Mouse (Mus musculus) forebrain, embryonic 16.5 days (tissue): ENCODE results near the gene Prr22. TPM values are rescaled to one million over a fixed set of nuclear protein-coding genes. Genes with fewer than 3 reads are reported as not detected.

Experiments used
- ATAC-seq: fragments of 200-750 bp; cut with Nextera tagmentation; 2 replicates; pipeline ENCODE4 v1.8.0; 2017; ENCODE audit warnings: mild to moderate bottlenecking, moderate library complexity
- H3K27ac ChIP-seq: fragments of 300-500 bp; sonication (generic); 2 replicates; pipeline ENCODE4 v1.5.1; 2014; ENCODE audit warnings: low read length, control low read depth
- H3K27me3 ChIP-seq: fragments of 300-500 bp; sonication (generic); replicated peaks from 2 replicates; pipeline ENCODE4 v1.6.1; 2014; ENCODE audit warnings: low read length; ENCODE audit not compliant: control insufficient read depth, insufficient read depth
- H3K36me3 ChIP-seq: fragments of 300-500 bp; sonication (generic); 2 replicates; pipeline ENCODE4 v1.6.1; 2014; ENCODE audit not compliant: control insufficient read depth, insufficient read depth
- H3K4me1 ChIP-seq: fragments of 300-500 bp; sonication (generic); replicated peaks from 2 replicates; pipeline ENCODE4 v1.6.1; 2014; ENCODE audit warnings: low read length; ENCODE audit not compliant: control insufficient read depth, insufficient read depth
- H3K4me2 ChIP-seq: fragments of 300-500 bp; sonication (generic); 2 replicates; pipeline ENCODE4 v1.6.1; 2014; ENCODE audit warnings: mild to moderate bottlenecking, low read length, control low read depth
- H3K4me3 ChIP-seq: fragments of 300-500 bp; sonication (generic); replicated peaks from 2 replicates; pipeline ENCODE4 v1.5.1; 2014; ENCODE audit warnings: mild to moderate bottlenecking, low read length, control low read depth
- H3K9ac ChIP-seq: fragments of 300-500 bp; sonication (generic); replicated peaks from 2 replicates; pipeline ENCODE4 v1.6.1; 2014; ENCODE audit warnings: low read depth, low read length, control low read depth
- H3K9me3 ChIP-seq: fragments of 300-500 bp; sonication (generic); 2 replicates; pipeline ENCODE4 v1.6.1; 2016; ENCODE audit warnings: low read length; ENCODE audit not compliant: control insufficient read depth
- WGBS: fragments of 180-500 bp; shearing (Covaris S2); extraction: QIAGEN DNeasy Blood & Tissue Kit; methylation state at CpG from one replicate; pipeline ENCODE4 v1.1.7; 2014; 5-methylcytosine and 5-hydroxymethylcytosine counted together
- polyA plus RNA-seq: library from polyadenylated mRNA; unstranded; fragments of >200 nt; fragmentation: Nextera tagmentation; extraction: Ambion mirVana; gene quantifications from 2 replicates; pipeline ENCODE4 v1.2.1, GENCODE M21; 2015

Prr22 gene
- 0.96 and 1.0 TPM in 2 replicates for polyA plus RNA-seq

DNA sequence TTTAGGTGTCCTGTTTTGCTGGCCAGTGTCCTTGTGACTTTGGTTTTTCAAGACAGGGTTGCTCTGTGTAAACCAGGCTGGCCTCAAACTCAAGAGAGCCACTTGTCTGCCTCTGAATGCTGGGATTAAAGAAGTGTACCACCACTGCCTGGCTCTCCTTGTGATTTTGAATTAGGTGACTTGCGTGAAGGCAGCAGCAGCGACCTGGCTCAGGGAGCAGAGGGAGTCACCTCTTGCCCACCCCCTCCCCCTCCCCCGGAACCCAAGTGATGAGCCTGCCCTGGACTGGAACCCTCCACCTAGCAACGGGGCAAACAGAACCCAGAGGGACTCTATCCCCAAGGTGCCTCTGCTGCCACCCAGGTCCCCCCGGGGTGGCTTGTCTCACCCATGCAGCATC is at the start of gene Prr22:
Prr22 (plus strand) TSS at position 301 of the 400 bp plus-strand sequence.
- ATAC-seq, result no peak
- H3K36me3 ChIP-seq, result peaks cover 21% of the 10 kb centered on the region
- H3K4me1 ChIP-seq, result peaks cover 6% of the 10 kb centered on the region
- H3K4me2 ChIP-seq, result no peak within 1 kb of the TSS
- WGBS, result 79% methylated on average over 5 of the region's 5 CpGs
- no peak within 1 kb of the TSS for H3K4me3 ChIP-seq
- H3K27ac ChIP-seq, result no peak within 1 kb of the TSS
- no peaks in the 10 kb centered on the region for H3K27me3 ChIP-seq
- no peak within 1 kb of the TSS for H3K9ac ChIP-seq
- no peaks in the 10 kb centered on the region for H3K9me3 ChIP-seq

DNA sequence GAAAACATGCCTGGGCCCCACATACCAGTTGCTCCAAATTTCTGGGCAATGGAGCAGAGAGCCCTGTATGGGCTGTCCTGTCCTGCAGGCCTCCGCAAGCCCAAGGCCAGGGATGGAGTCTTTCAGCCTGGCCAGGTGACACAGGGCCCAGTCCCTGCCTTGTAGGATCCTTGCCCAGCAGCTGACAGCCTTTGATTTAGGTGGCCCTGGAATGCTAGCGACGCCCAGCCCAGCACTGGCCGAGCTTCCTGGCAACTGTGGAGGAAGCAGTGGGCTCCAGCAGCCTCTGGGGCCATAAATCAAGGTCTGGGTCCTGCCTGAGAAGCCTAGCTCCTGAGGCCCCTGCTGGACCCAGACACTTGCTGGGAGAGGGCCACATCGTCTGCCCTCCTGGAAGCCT is 47.6 kb upstream of the Prr22 start:
- no peak overlapping the region for H3K4me2 ChIP-seq
- no peak overlapping the region for H3K27ac ChIP-seq
- 96% methylated on average over 5 of the region's 5 CpGs for WGBS
- ATAC-seq, result no peak
- H3K27me3 ChIP-seq, result no peaks in the 10 kb centered on the region
- H3K9me3 ChIP-seq, result no peaks in the 10 kb centered on the region; the same call in 1 of the 2 replicates
- H3K4me1 ChIP-seq, result peaks cover 19% of the 10 kb centered on the region
- H3K9ac ChIP-seq, result no peak overlapping the region
- no peak overlapping the region for H3K4me3 ChIP-seq
- H3K36me3 ChIP-seq, result peaks cover 6% of the 10 kb centered on the region; the same call in 1 of the 2 replicates

DNA sequence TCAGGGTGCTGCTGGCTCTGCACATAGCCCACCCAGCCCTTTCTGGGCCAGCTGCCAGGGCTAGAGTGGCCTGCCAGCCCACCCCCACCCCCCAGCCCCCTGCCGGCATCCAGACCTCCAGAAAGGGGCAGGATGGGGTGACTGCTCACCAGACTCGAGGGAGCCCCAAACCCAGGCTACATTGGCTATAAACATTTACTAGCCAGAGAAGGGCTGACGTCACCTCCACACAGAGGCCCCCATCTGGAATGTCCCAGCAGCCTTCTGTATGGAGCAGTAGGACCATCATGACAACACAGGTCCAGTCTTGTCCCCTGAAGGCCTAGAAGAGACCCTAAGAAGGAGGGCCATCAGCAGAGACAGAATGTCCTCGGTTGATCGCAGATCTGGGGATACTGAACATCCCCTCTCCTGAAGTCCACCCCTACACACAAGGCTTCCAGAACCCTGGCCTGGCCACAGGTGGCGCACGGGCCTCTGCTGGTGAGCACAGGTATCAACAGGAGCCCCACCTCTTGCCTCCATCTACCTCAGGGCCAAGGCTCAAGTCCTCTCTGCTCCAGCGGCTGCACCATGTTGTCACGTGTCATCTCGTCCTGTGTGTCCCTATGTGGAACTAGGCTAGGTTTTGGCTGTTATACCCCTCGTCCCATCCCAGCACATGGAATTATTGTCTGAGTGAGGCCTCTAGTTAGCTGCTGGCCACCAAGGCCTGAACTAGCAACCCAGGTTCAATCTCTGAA is 46.5 kb upstream of the Prr22 start:
- no peaks in the 10 kb centered on the region; the same call in 1 of the 2 replicates for H3K9me3 ChIP-seq
- no peaks in the 10 kb centered on the region for H3K27me3 ChIP-seq
- peaks cover 6% of the 10 kb centered on the region; the same call in 1 of the 2 replicates for H3K36me3 ChIP-seq
- no peak overlapping the region for H3K4me2 ChIP-seq
- no peak overlapping the region for H3K27ac ChIP-seq
- no peak overlapping the region for H3K4me3 ChIP-seq
- WGBS, result 84% methylated on average over 11 of the region's 11 CpGs
- ATAC-seq, result no peak
- H3K9ac ChIP-seq, result no peak overlapping the region
- H3K4me1 ChIP-seq, result peaks cover 15% of the 10 kb centered on the region

DNA sequence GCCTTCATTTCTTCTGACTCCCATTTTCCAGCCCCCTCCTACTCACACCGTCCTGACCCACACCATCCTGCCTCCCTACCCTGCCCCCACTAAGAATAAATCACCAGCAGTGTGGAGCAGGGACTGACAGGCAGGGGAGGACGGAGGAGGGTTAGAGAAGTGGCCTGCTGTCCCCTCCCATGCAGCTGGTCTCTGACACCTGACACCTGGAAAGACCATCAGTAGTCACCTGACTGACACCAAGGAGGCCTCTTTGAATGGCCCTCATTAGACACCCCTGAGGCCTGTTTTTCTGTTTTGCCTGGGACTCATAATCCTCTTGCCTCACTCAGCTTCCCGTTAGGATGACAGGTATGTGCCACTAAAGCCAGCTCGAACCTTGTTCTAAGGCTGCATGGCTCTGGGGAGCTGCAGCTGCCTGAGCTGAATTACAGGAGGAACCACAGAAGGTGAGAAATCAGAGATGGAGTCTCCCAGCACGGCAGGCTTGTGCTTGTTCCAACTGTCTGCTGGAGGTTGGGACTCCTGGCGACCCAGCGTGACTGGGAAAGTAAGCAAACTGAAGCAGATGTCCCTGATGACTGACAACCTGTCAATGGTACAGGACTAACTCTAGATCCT is 42.9 kb upstream of the Prr22 start:
- peaks cover 5% of the 10 kb centered on the region; the same call in 1 of the 2 replicates for H3K4me1 ChIP-seq
- H3K9ac ChIP-seq, result no peak overlapping the region
- 0 out of 2 replicates have a peak, but pooled peaks cover 3% of the 10 kb centered on the region for H3K36me3 ChIP-seq
- 8% methylated on average over 7 of the region's 7 CpGs for WGBS
- no peak overlapping the region for H3K4me3 ChIP-seq
- H3K27me3 ChIP-seq, result no peaks in the 10 kb centered on the region
- H3K27ac ChIP-seq, result no peak overlapping the region
- H3K9me3 ChIP-seq, result no peaks in the 10 kb centered on the region; the same call in 1 of the 2 replicates
- H3K4me2 ChIP-seq, result no peak overlapping the region
- no peak for ATAC-seq

DNA sequence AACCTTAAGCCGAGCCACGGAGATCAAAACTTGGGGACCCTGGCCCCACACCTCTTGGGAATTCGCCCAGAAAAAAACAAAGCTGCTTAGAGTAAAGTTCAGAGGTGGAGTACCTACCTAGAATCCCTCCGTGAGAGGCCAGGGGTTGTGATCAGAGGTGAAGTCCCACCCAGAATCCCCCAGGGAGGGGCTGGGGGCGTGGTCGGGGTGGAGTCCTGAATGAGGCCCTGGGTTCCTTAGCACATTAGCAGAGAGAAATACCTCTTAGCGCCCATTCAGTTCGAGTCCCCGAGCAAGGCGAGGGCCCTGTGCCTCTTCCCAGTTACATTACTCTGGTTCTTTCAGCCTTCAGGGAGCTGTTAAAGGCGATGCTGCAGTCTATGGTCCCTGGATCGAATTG is 42.4 kb upstream of the Prr22 start:
- Histone ChIP-seq H3K9me3 (no peaks in the 10 kb centered on the region; the same call in 1 of the 2 replicates), H3K27ac (no peak overlapping the region), H3K36me3 (0 out of 2 replicates have a peak, but pooled peaks cover 2% of the 10 kb centered on the region), H3K9ac (no peak overlapping the region), H3K4me3 (no peak overlapping the region), H3K27me3 (no peaks in the 10 kb centered on the region), H3K4me1 (peaks cover 5% of the 10 kb centered on the region; the same call in 1 of the 2 replicates), H3K4me2 (no peak overlapping the region)
- ATAC-seq, result no peak
- WGBS, result 11% methylated on average over 12 of the region's 12 CpGs

DNA sequence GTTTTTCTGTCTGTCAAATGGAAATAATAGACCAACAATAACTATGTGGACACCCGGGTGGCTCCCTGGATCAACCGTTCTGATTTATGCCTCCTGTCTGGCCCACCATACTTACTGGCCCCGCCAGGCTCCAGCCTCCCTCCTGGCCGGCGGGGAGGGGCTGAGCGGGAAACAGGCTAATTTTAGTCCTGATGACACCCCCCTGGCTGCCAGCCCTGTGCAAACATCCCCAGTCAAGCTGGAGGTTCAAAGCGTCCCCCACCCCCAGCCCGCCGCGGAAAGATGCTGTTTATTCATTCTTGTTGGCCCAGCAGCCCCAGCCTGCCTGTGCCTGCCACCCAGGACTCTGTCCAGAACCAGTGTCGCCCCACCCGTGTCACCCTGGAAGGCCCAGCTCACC is 41.9 kb upstream of the Prr22 start:
- no peak for ATAC-seq
- H3K27ac ChIP-seq, result no peak overlapping the region
- H3K27me3 ChIP-seq, result no peaks in the 10 kb centered on the region
- H3K4me2 ChIP-seq, result no peak overlapping the region
- WGBS, result 43% methylated on average over 12 of the region's 12 CpGs
- no peak overlapping the region for H3K4me3 ChIP-seq
- H3K4me1 ChIP-seq, result peaks cover 5% of the 10 kb centered on the region; the same call in 1 of the 2 replicates
- H3K36me3 ChIP-seq, result no peaks in the 10 kb centered on the region
- no peak overlapping the region for H3K9ac ChIP-seq
- no peaks in the 10 kb centered on the region; the same call in 1 of the 2 replicates for H3K9me3 ChIP-seq

DNA sequence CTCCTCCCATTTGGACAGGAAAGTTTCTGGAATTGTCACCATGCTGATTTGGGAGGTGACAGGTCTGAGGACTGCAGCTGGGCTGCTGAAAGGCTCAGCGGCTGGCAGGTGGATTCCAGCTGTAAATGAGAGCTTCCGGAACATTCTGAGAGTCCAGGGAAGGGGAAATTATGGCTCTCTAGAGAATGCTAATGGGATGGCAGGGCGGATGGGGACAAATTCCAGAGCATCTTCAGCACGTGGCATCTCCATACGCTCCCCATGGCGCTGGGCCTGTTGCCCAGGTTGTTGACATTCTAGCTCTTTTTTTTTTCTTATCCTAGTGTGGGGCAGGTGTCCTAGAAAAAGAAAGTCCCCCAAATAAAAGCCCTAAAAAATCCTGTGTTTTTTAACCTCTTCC is 40.9 kb upstream of the Prr22 start:
- Histone ChIP-seq H3K36me3 (no peaks in the 10 kb centered on the region), H3K4me3 (no peak overlapping the region), H3K9me3 (no peaks in the 10 kb centered on the region; the same call in 1 of the 2 replicates), H3K27ac (no peak overlapping the region), H3K4me1 (peaks cover 5% of the 10 kb centered on the region; the same call in 1 of the 2 replicates), H3K27me3 (no peaks in the 10 kb centered on the region), H3K4me2 (no peak overlapping the region), H3K9ac (no peak overlapping the region)
- no peak for ATAC-seq
- WGBS, result 35% methylated on average over 6 of the region's 6 CpGs

DNA sequence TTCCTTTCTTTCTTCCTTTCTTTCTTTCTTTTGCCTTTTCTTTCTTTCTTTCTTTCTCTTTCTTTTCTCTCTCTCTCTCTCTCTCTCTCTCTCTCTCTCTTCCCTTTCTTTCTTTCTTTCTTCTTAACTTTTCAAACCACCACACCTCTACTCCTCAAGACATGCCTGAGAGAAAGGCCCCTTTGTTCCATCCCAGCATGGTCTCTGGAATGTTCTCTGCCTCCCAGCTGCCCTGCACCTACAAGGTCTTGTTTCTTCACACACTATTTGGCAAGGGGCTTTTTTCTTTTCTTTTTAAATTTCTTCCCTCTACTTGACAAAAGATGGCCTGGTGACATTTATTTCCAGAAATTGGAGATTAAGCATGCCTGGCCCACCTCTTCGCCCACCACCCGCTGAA is 40.4 kb upstream of the Prr22 start:
- Histone ChIP-seq H3K9ac (no peak overlapping the region), H3K9me3 (no peaks in the 10 kb centered on the region; the same call in 1 of the 2 replicates), H3K36me3 (no peaks in the 10 kb centered on the region), H3K4me3 (no peak overlapping the region), H3K27me3 (no peaks in the 10 kb centered on the region), H3K4me1 (peaks cover 5% of the 10 kb centered on the region; the same call in 1 of the 2 replicates), H3K4me2 (no peak overlapping the region), H3K27ac (no peak overlapping the region)
- 35% methylated on average over 2 of the region's 2 CpGs for WGBS
- no peak for ATAC-seq

DNA sequence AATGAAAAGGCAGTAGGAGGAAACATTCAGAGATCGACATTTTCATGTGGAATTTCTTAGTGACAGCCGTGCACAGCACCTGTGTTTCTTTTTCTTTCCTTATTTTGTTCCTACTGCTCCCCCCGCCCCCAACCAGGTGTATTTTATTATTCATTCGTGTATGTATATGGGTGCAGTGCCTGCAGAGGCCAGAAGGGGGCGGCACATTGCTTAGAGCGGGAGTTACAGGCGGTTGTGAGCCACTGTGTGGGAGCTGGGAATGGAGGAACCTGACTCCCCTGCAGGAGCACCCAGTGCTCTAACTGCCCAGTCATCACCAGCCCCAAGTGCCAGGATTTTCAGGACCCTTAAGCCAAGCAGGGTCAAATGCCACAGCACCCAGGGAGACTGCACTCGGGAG is 33.5 kb upstream of the Prr22 start:
- WGBS, result 51% methylated on average over 8 of the region's 8 CpGs
- H3K4me2 ChIP-seq, result no peak overlapping the region

More for the DNA sequence above, 33.5 kb upstream of the Prr22 start:
- Histone ChIP-seq H3K36me3 (no peaks in the 10 kb centered on the region), H3K4me1 (no peaks in the 10 kb centered on the region), H3K4me3 (no peak overlapping the region), H3K27ac (no peak overlapping the region), H3K27me3 (no peaks in the 10 kb centered on the region), H3K9ac (no peak overlapping the region), H3K9me3 (no peaks in the 10 kb centered on the region)
- no peak for ATAC-seq
